Mouse (Mus musculus) CH12.LX (cell line): ENCODE results near the gene Rabgap1l. TPM values are rescaled to one million over a fixed set of nuclear protein-coding genes. Genes with fewer than 3 reads are reported as not detected.

Experiments used
- DNase-seq: peaks from one replicate; pipeline ENCODE4 v3.0.0-alpha.2; 2013; ENCODE audit errors: extremely low read depth
- H3K27ac ChIP-seq: 2 replicates; pipeline ENCODE4 v1.5.1; 2012; ENCODE audit warnings: low read depth, mild to moderate bottlenecking, control low read depth, moderate library complexity; ENCODE audit not compliant: insufficient read depth
- H3K27me3 ChIP-seq: replicated peaks from 2 replicates; pipeline ENCODE3; 2012; ENCODE audit warnings: inconsistent platforms
- H3K36me3 ChIP-seq, 2 experiments: replicated peaks in 1 of 2; 2 replicates each; pipeline versions ENCODE3 to v1.6.1; 2012; ENCODE audit warnings: inconsistent platforms in 1 of 2, low read length in 1 of 2, mild to moderate bottlenecking in 1 of 2, mixed read lengths in 1 of 2, moderate library complexity in 1 of 2; ENCODE audit not compliant: control insufficient read depth in 1 of 2, insufficient read depth in 1 of 2
- H3K4me1 ChIP-seq, 2 experiments: 2 replicates each; pipeline ENCODE4 v1.6.1; 2012; ENCODE audit warnings: inconsistent platforms in 1 of 2, moderate library complexity in 1 of 2; ENCODE audit not compliant: insufficient read depth in 2 of 2, control insufficient read depth in 1 of 2
- H3K4me2 ChIP-seq: 2 replicates; pipeline ENCODE4 v1.6.1; 2012; ENCODE audit warnings: low read depth, mild to moderate bottlenecking, control low read depth; ENCODE audit not compliant: poor library complexity, insufficient read depth, severe bottlenecking
- H3K4me3 ChIP-seq, 3 experiments: fragments of 150-350 bp in 1 of 3; sonication (generic) in 1 of 3; replicated peaks in 1 of 3; 2 replicates each; pipeline versions ENCODE3 to v1.5.1; 2011 to 2012; ENCODE audit warnings: low read depth in 2 of 3, low read length in 2 of 3, mild to moderate bottlenecking in 2 of 3, moderate library complexity in 2 of 3, control low read depth in 1 of 3, improper control_type of control experiment in 1 of 3, inconsistent platforms in 1 of 3, mixed read lengths in 1 of 3; ENCODE audit not compliant: poor library complexity in 1 of 3
- H3K79me2 ChIP-seq: replicated peaks from 2 replicates; pipeline ENCODE4 v1.6.1; 2012; ENCODE audit warnings: mild to moderate bottlenecking, moderate library complexity; ENCODE audit not compliant: control insufficient read depth, poor library complexity, insufficient read depth, severe bottlenecking; ENCODE audit errors: extremely low read depth
- H3K9ac ChIP-seq: 2 replicates; pipeline ENCODE4 v1.6.1; 2012; ENCODE audit warnings: low read depth, mild to moderate bottlenecking, control low read depth, moderate library complexity; ENCODE audit not compliant: insufficient read depth
- H3K9me3 ChIP-seq: replicated peaks from 2 replicates; pipeline ENCODE3; 2012; ENCODE audit warnings: low read length, inconsistent platforms, mixed read lengths
- CHD1 ChIP-seq: IDR thresholded peaks from 2 replicates; pipeline ENCODE4 v1.6.1; 2012; ENCODE audit warnings: low read depth, low read length, improper control_type of control experiment, inconsistent platforms
- E2F4 ChIP-seq: IDR thresholded peaks from 2 replicates; pipeline ENCODE4 v1.6.1; 2011; ENCODE audit warnings: low read depth, low read length, improper control_type of control experiment; ENCODE audit not compliant: insufficient replicate concordance
- ELF1 ChIP-seq: IDR thresholded peaks from 2 replicates; pipeline ENCODE4 v1.6.1; 2014; ENCODE audit warnings: low read depth, mild to moderate bottlenecking, inconsistent platforms, low read length, improper control_type of control experiment
- ETS1 ChIP-seq: conservative IDR thresholded peaks from 2 replicates; pipeline ENCODE4 v1.6.1; 2012; ENCODE audit warnings: low read depth, mild to moderate bottlenecking, inconsistent platforms, low read length, improper control_type of control experiment, moderate library complexity
- GABPA ChIP-seq: IDR thresholded peaks from 2 replicates; pipeline ENCODE4 v1.6.1; 2012; ENCODE audit warnings: low read depth, low read length, improper control_type of control experiment, inconsistent platforms; ENCODE audit not compliant: insufficient replicate concordance
- HCFC1 ChIP-seq: IDR thresholded peaks from 2 replicates; pipeline ENCODE4 v1.6.1; 2012; ENCODE audit warnings: low read depth, mild to moderate bottlenecking, inconsistent platforms, low read length, improper control_type of control experiment
- IRF4 ChIP-seq: IDR thresholded peaks from 2 replicates; pipeline ENCODE4 v1.6.1; 2014; ENCODE audit warnings: low read depth, mild to moderate bottlenecking, inconsistent platforms, low read length, improper control_type of control experiment
- JUN ChIP-seq: IDR thresholded peaks from 2 replicates; pipeline ENCODE4 v1.6.1; 2011; ENCODE audit warnings: low read depth, mild to moderate bottlenecking, low read length, improper control_type of control experiment, moderate library complexity; ENCODE audit not compliant: insufficient read depth
- JUND ChIP-seq: conservative IDR thresholded peaks from 2 replicates; pipeline ENCODE4 v1.6.1; 2011; ENCODE audit warnings: low read depth, low read length, improper control_type of control experiment
- MAFK ChIP-seq: IDR thresholded peaks from 2 replicates; pipeline ENCODE4 v1.6.1; 2011; ENCODE audit warnings: low read length, improper control_type of control experiment; ENCODE audit not compliant: insufficient replicate concordance
- MAZ ChIP-seq: IDR thresholded peaks from 2 replicates; pipeline ENCODE4 v1.6.1; 2012; ENCODE audit warnings: low read depth, mild to moderate bottlenecking, inconsistent platforms, low read length, improper control_type of control experiment, moderate library complexity
- MEF2A ChIP-seq: IDR thresholded peaks from 2 replicates; pipeline ENCODE4 v1.6.1; 2014; ENCODE audit warnings: low read depth, mild to moderate bottlenecking, inconsistent platforms, low read length, improper control_type of control experiment, borderline replicate concordance
- MXI1 ChIP-seq: IDR thresholded peaks from 2 replicates; pipeline ENCODE4 v1.6.1; 2011; ENCODE audit warnings: mild to moderate bottlenecking, low read depth, low read length, improper control_type of control experiment
- MYC ChIP-seq: IDR thresholded peaks from 2 replicates; pipeline ENCODE4 v1.6.1; 2011; ENCODE audit warnings: low read depth, mild to moderate bottlenecking, improper control_type of control experiment, low read length
- NRF1 ChIP-seq: IDR thresholded peaks from 2 replicates; pipeline ENCODE4 v1.6.1; 2014; ENCODE audit warnings: low read depth, mild to moderate bottlenecking, inconsistent platforms, low read length, improper control_type of control experiment, moderate library complexity
- PAX5 ChIP-seq: IDR thresholded peaks from 2 replicates; pipeline ENCODE4 v1.6.1; 2012; ENCODE audit warnings: low read length, inconsistent platforms, mixed read lengths
- POLR2A ChIP-seq: IDR thresholded peaks from 2 replicates; pipeline ENCODE4 v1.6.1; 2011; ENCODE audit warnings: low read depth, mild to moderate bottlenecking, improper control_type of control experiment, low read length
- POLR2AphosphoS2 ChIP-seq: IDR thresholded peaks from 2 replicates; pipeline ENCODE4 v1.6.1; 2011; ENCODE audit warnings: low read depth, low read length, improper control_type of control experiment
- RAD21 ChIP-seq: IDR thresholded peaks from 2 replicates; pipeline ENCODE4 v1.6.1; 2011; ENCODE audit warnings: low read depth, mild to moderate bottlenecking, low read length, improper control_type of control experiment, moderate library complexity
- RCOR1 ChIP-seq: conservative IDR thresholded peaks from 2 replicates; pipeline ENCODE4 v1.6.1; 2012; ENCODE audit warnings: low read depth, mild to moderate bottlenecking, inconsistent platforms, low read length, improper control_type of control experiment
- SIN3A ChIP-seq: IDR thresholded peaks from 2 replicates; pipeline ENCODE4 v1.6.1; 2012; ENCODE audit warnings: low read length, improper control_type of control experiment, inconsistent platforms
- SMC3 ChIP-seq: IDR thresholded peaks from 2 replicates; pipeline ENCODE4 v1.6.1; 2011; ENCODE audit warnings: low read depth, low read length, improper control_type of control experiment
- TBP ChIP-seq: conservative IDR thresholded peaks from 2 replicates; pipeline ENCODE4 v1.6.1; 2011; ENCODE audit warnings: low read depth, low read length, improper control_type of control experiment
- TCF12 ChIP-seq: IDR thresholded peaks from 2 replicates; pipeline ENCODE4 v1.6.1; 2014; ENCODE audit warnings: low read depth, mild to moderate bottlenecking, inconsistent platforms, low read length, improper control_type of control experiment
- USF1 ChIP-seq: IDR thresholded peaks from 2 replicates; pipeline ENCODE4 v1.6.1; 2014; ENCODE audit warnings: low read depth, mild to moderate bottlenecking, inconsistent platforms, low read length, improper control_type of control experiment
- USF2 ChIP-seq: conservative IDR thresholded peaks from 2 replicates; pipeline ENCODE4 v1.6.1; 2011; ENCODE audit warnings: low read depth, low read length, improper control_type of control experiment
- ZC3H11A ChIP-seq: IDR thresholded peaks from 2 replicates; pipeline ENCODE4 v1.6.1; 2012; ENCODE audit warnings: low read depth, mild to moderate bottlenecking, inconsistent platforms, low read length, improper control_type of control experiment
- ZKSCAN1 ChIP-seq: IDR thresholded peaks from 2 replicates; pipeline ENCODE4 v1.6.1; 2012; ENCODE audit warnings: low read depth, inconsistent platforms, low read length, improper control_type of control experiment, borderline replicate concordance
- dilution Hi-C: fragments of 300-500 bp; cut with MboI; formaldehyde crosslinking; loops from 2 replicates; pipeline ENCODE4 v1.14.3; 2020; ENCODE audit warnings: low sequenced_read_pairs; ENCODE audit not compliant: extremely low pct_unique_long_range_greater_than_20kb, extremely low pct_ligation_motif_present
- in situ Hi-C: fragments of 300-500 bp; cut with MboI; formaldehyde crosslinking; loops from 3 replicates; pipeline ENCODE4 v1.14.3; 2019; ENCODE audit warnings: low sequenced_read_pairs, low pct_ligation_motif_present, low pct_unique_long_range_greater_than_20kb, mixed read lengths
- polyA plus RNA-seq: library from polyadenylated mRNA; unstranded; fragments of >175 nt; gene quantifications from 2 replicates; pipeline ENCODE4 v1.2.1, GENCODE M21; 2012; ENCODE audit warnings: low read depth; ENCODE audit not compliant: insufficient read length
- total RNA-seq, 2 experiments: library from RNA; depleted of rRNA; stranded (reverse); fragments of 300-350 nt in 1 of 2; fragments of >200 nt in 1 of 2; gene quantifications; 2 replicates each; pipeline ENCODE4 v1.2.3; 2012 to 2014

Gene Rabgap1l
- total and polyA plus RNA-seq, 3 experiments = 84.0 to 109 (median 85.6) TPM

GRCm38 (mm10) chr1:160316239-160316638 is 476.8 kb downstream of the Rabgap1l start:
- TF ChIP-seq SMC3 = no peak
- no peak for TF ChIP-seq PAX5
- no peak for TF ChIP-seq SIN3A
- TF ChIP-seq MEF2A = no peak
- TF ChIP-seq ELF1 = no peak
- TF ChIP-seq ETS1 = no peak
- no peak for TF ChIP-seq CHD1
- TF ChIP-seq NRF1 = no peak
- TF ChIP-seq GABPA = no peak
- TF ChIP-seq IRF4 = no peak
- no peak for TF ChIP-seq TCF12
- no peak for TF ChIP-seq RCOR1
- no peak for TF ChIP-seq USF2
- TF ChIP-seq JUND = no peak
- no peak for TF ChIP-seq ZKSCAN1
- TF ChIP-seq POLR2AphosphoS2 = no peak
- no peak overlapping the region for H3K4me3 ChIP-seq
- dilution Hi-C loops (no loop called here), in situ Hi-C loops (no loop called here)
- H3K36me3 ChIP-seq = peaks cover 0 to 6% of the 10 kb centered on the region in 2 experiments
- H3K4me1 ChIP-seq = peaks cover 6 to 13% of the 10 kb centered on the region in 2 experiments; a peak in 3 of 4 replicates
- no peaks in the 10 kb centered on the region for H3K79me2 ChIP-seq
- no peaks in the 10 kb centered on the region for H3K27me3 ChIP-seq
- no peak for DNase-seq
- no peak overlapping the region for H3K27ac ChIP-seq
- H3K9ac ChIP-seq = no peak overlapping the region
- H3K4me2 ChIP-seq = no peak overlapping the region
- peaks cover 2% of the 10 kb centered on the region for H3K9me3 ChIP-seq

DNA sequence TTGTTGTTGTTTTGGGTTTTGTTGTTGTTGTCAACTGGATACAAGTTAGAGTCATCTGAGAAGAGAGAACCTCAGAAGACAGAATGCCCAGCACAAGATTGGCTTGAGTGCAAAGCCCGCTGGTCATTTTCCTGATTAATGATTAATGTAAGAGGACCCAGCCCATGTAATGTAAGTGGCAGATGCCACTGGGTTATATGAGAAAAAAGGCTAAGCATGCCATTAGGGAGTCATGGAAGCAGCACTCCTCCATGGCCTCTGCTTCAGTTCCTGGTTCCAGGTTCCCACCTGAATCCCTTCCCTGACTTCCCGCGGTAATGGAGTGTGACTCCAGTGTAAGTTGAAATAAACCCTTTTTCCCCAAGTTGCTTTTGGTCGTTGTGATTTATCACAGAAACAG is 480.4 kb downstream of the Rabgap1l start:
- peaks cover 2% of the 10 kb centered on the region for H3K9me3 ChIP-seq
- peaks cover 0 to 6% of the 10 kb centered on the region in 2 experiments for H3K36me3 ChIP-seq
- no peak overlapping the region for H3K9ac ChIP-seq
- in situ Hi-C loops = no loop called here
- H3K4me3 ChIP-seq = no peak overlapping the region
- H3K27ac ChIP-seq = no peak overlapping the region
- no peak overlapping the region for H3K4me2 ChIP-seq
- H3K79me2 ChIP-seq = no peaks in the 10 kb centered on the region
- H3K27me3 ChIP-seq = no peaks in the 10 kb centered on the region
- H3K4me1 ChIP-seq = peaks cover 14 to 42% of the 10 kb centered on the region in 2 experiments; a peak in 3 of 4 replicates
- dilution Hi-C loops = no loop called here
- TF ChIP-seq MYC = no peak
- no peak for TF ChIP-seq JUND
- no peak for TF ChIP-seq MXI1
- TF ChIP-seq TBP = no peak
- no peak for TF ChIP-seq MAZ
- no peak for TF ChIP-seq MAFK
- no peak for TF ChIP-seq ZC3H11A
- no peak for TF ChIP-seq HCFC1
- no peak for TF ChIP-seq POLR2AphosphoS2
- no peak for TF ChIP-seq IRF4
- TF ChIP-seq POLR2A = no peak
- no peak for TF ChIP-seq JUN
- TF ChIP-seq RAD21 = no peak
- TF ChIP-seq E2F4 = no peak
- no peak for TF ChIP-seq USF1
- no peak for DNase-seq
